Mouse (Mus musculus) midbrain, embryonic 14.5 days (tissue): ENCODE measurements around the gene Slc9a5. TPM values are rescaled to one million over a fixed set of nuclear protein-coding genes. Genes with fewer than 3 reads are reported as not detected.
A peak's percentile ranks its signal among the peaks of the same experiment; 100 is the strongest.

ENCODE experiments used
- ATAC-seq: fragments of 200-750 bp; cut with Nextera tagmentation; 2 replicates; pipeline ENCODE4 v1.8.0; 2017; ENCODE audit warnings: moderate number of reproducible peaks, moderate library complexity; ENCODE audit not compliant: low FRiP score, low TSS enrichment
- DNase-seq: peaks from one replicate; pipeline ENCODE4 v3.0.0-alpha.2; 2015
- H3K27ac ChIP-seq: fragments of 300-500 bp; sonication (generic); replicated peaks from 2 replicates; pipeline ENCODE4 v1.5.1; 2014; ENCODE audit warnings: mild to moderate bottlenecking, low read depth, low read length, moderate library complexity
- H3K27me3 ChIP-seq: fragments of 300-500 bp; sonication (generic); 2 replicates; pipeline ENCODE4 v1.6.1; 2014; ENCODE audit warnings: low read length, control low read depth, mixed read lengths; ENCODE audit not compliant: control insufficient read depth, insufficient read depth
- H3K36me3 ChIP-seq: fragments of 300-500 bp; sonication (generic); 2 replicates; pipeline ENCODE4 v1.6.1; 2014; ENCODE audit warnings: low read length, control low read depth; ENCODE audit not compliant: control insufficient read depth, insufficient read depth
- H3K4me1 ChIP-seq: fragments of 300-500 bp; sonication (generic); 2 replicates; pipeline ENCODE4 v1.6.1; 2014; ENCODE audit warnings: mild to moderate bottlenecking, antibody characterized with exemption, low read length, control low read depth; ENCODE audit not compliant: control insufficient read depth, insufficient read depth
- H3K4me2 ChIP-seq: fragments of 300-500 bp; sonication (generic); 2 replicates; pipeline ENCODE4 v1.6.1; 2014; ENCODE audit warnings: mild to moderate bottlenecking, low read length, moderate library complexity
- H3K4me3 ChIP-seq: fragments of 300-500 bp; sonication (generic); replicated peaks from 2 replicates; pipeline ENCODE4 v1.5.1; 2014; ENCODE audit warnings: low read depth, low read length
- H3K9ac ChIP-seq: fragments of 300-500 bp; sonication (generic); replicated peaks from 2 replicates; pipeline ENCODE4 v1.6.1; 2014; ENCODE audit warnings: mild to moderate bottlenecking, low read length, moderate library complexity
- H3K9me3 ChIP-seq: fragments of 300-500 bp; sonication (generic); 2 replicates; pipeline ENCODE4 v1.6.1; 2016; ENCODE audit warnings: low read length, control low read depth, mixed read lengths; ENCODE audit not compliant: control insufficient read depth
- WGBS: fragments of 180-500 bp; shearing (Covaris S2); extraction: QIAGEN DNeasy Blood & Tissue Kit; methylation state at CpG from one replicate; pipeline ENCODE4 v1.1.7; 2014; 5-methylcytosine and 5-hydroxymethylcytosine counted together
- polyA plus RNA-seq: library from polyadenylated mRNA; unstranded; fragments of >200 nt; fragmentation: Nextera tagmentation; extraction: Ambion mirVana; gene quantifications from 2 replicates; pipeline ENCODE4 v1.2.1, GENCODE M21; 2014

Slc9a5 gene
- polyA plus RNA-seq, 1 experiment from 2014 or later = 8.3 TPM

DNA sequence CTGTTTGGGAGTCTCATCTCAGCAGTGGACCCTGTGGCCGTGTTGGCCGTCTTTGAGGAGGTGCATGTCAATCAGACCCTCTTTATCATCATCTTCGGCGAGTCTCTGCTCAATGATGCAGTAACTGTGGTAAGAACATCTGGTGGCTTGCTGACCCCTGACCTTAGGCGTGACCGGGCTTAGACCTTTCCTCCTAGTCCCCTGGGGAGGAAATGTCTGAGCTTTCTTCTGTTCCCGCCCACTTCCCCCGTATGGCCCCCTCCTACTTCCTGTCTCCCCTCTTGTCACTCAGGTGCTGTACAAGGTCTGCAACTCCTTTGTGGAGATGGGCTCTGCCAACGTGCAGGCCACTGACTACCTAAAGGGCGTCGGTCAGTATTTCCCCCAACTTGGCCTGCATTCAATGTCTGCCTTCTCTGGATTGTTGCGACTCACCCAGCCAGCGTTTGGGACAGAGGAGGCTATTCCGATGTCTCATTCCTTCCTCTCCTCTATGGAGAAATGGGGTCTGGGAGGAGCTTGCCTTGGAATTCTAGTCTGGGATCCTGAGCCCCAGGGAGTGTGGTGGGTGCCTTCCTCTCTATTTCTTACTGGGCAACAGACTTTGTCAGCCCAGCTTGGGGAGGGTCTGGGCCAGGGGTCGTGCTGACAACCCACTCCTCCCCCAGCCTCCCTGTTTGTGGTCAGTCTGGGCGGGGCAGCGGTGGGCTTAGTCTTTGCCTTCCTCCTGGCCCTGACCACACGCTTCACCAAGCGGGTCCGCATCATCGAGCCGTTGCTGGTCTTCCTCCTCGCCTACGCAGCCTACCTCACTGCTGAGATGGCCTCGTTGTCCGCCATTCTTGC is 6.8 kb downstream of the Slc9a5 start:
- H3K4me1 ChIP-seq = peaks cover 3% of the 10 kb centered on the region; the same call in 1 of the 2 replicates
- no peaks in the 10 kb centered on the region for H3K27me3 ChIP-seq
- 46% methylated on average over 26 of the region's 26 CpGs for WGBS
- ATAC-seq (no peak), DNase-seq (no peak)
- H3K36me3 ChIP-seq = peaks cover 25% of the 10 kb centered on the region
- H3K9ac ChIP-seq = no peak overlapping the region
- no peak overlapping the region for H3K4me3 ChIP-seq
- H3K9me3 ChIP-seq = no peaks in the 10 kb centered on the region
- no peak overlapping the region for H3K4me2 ChIP-seq
- H3K27ac ChIP-seq = no peak overlapping the region

DNA sequence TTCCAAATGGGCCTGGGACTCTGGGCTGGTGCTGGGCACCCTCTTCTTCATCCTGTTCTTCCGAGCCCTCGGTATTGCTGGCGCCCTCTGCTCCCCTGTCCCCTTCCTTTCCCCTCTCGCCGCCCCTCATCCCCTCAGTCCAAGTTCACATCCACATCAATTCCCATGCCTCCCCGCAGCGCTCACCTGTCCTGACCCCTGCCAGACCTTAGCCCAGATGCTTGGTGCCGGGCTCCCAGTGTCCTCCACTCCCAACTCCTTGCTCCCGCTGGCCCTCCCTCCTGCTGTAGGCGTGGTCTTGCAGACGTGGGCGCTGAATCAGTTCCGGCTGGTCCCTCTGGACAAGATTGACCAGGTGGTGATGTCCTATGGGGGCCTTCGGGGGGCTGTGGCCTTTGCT is 8.0 kb downstream of the Slc9a5 start:
- Histone ChIP-seq H3K9ac (no peak overlapping the region), H3K9me3 (no peaks in the 10 kb centered on the region), H3K4me2 (no peak overlapping the region), H3K4me1 (no peaks in the 10 kb centered on the region), H3K36me3 (peaks cover 25% of the 10 kb centered on the region), H3K27me3 (no peaks in the 10 kb centered on the region), H3K4me3 (no peak overlapping the region), H3K27ac (no peak overlapping the region)
- WGBS = 88% methylated on average over 14 of the region's 14 CpGs
- ATAC-seq (no peak), DNase-seq (no peak)

DNA sequence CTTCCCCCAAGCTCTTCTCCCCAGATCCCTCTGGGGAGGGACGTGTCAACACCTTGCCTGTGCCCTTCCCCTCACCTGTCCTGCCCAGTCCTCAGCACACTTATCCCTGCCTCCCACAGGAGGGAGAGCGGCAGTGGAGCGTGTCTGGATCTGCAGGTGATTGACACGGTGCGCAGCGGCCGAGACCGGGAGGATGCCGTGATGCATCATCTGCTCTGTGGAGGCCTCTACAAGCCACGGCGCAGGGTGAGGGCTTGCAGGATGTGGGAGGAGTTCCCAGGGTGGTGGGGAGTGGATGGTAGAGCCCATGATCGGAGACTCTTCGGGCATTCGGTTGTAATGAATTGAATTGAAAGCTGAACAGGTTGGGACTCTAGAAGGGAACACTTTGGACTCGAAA is 10.6 kb downstream of the Slc9a5 start:
- ATAC-seq = peak; percentile 32; the same call in 1 of the 2 replicates
- WGBS = 59% methylated on average over 15 of the region's 15 CpGs
- H3K27ac ChIP-seq = no peak overlapping the region

GRCm38 (mm10) chr8:105359646-105360045 is 11.0 kb downstream of the Slc9a5 start:
- no peak overlapping the region for H3K9ac ChIP-seq
- H3K4me3 ChIP-seq = no peak overlapping the region
- ATAC-seq (peak; percentile 18; the same call in 1 of the 2 replicates), DNase-seq (peak; percentile 75)
- H3K27me3 ChIP-seq = no peaks in the 10 kb centered on the region
- no peak overlapping the region for H3K4me2 ChIP-seq
- WGBS = 46% methylated on average over 4 of the region's 4 CpGs
- H3K4me1 ChIP-seq = no peaks in the 10 kb centered on the region
- no peak overlapping the region for H3K27ac ChIP-seq
- H3K9me3 ChIP-seq = no peaks in the 10 kb centered on the region
- peaks cover 25% of the 10 kb centered on the region for H3K36me3 ChIP-seq

More for the DNA sequence above, 10.6 kb downstream of the Slc9a5 start:
- Histone ChIP-seq H3K9me3 (no peaks in the 10 kb centered on the region), H3K27me3 (no peaks in the 10 kb centered on the region), H3K36me3 (peaks cover 25% of the 10 kb centered on the region), H3K4me3 (no peak overlapping the region), H3K4me1 (no peaks in the 10 kb centered on the region), H3K4me2 (no peak overlapping the region), H3K9ac (no peak overlapping the region)
- no peak for DNase-seq

DNA sequence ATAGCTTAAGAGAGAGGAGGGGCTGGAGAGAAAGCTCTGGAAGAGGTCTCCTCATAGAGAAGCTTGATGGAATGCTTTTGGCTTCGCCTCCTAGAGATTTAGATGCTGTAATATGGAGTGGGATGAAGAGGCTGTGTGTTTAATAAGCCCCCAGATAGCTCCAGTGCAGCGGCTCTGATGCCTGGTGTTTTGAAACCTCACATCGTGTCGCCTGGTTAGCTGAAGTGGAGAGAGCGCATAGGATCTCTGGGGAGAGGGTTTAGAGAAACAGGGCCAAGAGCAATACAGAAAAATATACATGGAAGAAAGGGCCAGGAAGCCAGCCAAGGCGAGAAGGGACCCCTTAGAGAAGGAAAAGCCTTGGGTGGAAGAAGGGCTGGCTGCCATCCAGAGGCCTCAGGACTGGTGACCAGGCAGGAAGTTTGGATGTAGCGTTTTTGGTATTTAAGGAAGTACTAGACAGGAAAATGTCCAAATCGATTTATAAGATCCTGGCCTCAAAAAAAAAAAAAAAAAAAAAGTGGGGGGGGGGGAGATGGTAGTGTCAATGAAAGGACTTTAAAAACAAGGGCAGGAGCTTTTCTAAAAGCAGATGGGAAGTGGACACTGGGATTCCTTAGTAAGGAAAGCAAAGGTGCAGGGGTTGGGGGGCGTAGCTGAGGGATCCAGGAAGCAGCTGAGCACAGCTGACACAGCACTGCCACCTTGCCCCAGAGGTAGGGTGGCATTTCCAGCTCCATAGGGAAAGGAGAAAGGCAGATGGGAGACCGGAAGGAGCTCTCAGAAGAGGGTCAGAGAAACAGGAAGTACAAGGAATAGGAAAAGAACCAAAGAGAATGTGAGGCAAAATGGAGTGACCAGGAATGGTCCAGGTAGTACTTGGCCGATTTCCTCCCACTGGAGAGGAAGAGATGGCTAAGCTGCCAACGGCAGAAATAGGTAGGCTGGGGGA is 13.4 kb downstream of the Slc9a5 start:
- Histone ChIP-seq H3K4me1 (no peaks in the 10 kb centered on the region), H3K9ac (no peak overlapping the region), H3K36me3 (peaks cover 12% of the 10 kb centered on the region; the same call in 1 of the 2 replicates), H3K4me3 (no peak overlapping the region), H3K4me2 (no peak overlapping the region), H3K9me3 (no peaks in the 10 kb centered on the region), H3K27ac (no peak overlapping the region), H3K27me3 (no peaks in the 10 kb centered on the region)
- 86% methylated on average over 12 of the region's 12 CpGs for WGBS
- ATAC-seq (no peak), DNase-seq (peak; percentile 40)

DNA sequence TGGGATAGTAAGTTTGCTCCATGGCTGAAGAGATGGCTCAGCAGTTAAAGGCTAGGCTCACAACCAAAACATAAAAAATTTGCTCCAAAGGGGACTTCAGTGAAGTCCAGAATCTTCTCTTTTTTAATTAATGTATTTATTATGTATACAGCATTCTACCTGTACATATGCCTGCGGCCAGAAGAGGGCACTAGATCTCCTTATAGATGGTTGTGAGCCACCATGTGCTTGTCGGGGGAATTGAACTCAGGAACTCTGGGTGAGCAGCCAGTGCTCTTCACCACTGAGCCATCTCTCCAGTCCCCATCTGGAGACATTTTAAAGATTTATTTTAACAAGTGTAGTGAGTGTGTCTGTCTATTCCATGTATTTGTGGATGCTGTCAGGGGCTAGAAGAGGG is 18.5 kb downstream of the Slc9a5 start:
- no peaks in the 10 kb centered on the region for H3K4me1 ChIP-seq
- peaks cover 8% of the 10 kb centered on the region for H3K36me3 ChIP-seq
- no peak overlapping the region for H3K4me3 ChIP-seq
- no peak overlapping the region for H3K9ac ChIP-seq
- H3K27ac ChIP-seq = no peak overlapping the region
- DNase-seq = peak; percentile 34
- no peak for ATAC-seq
- no peaks in the 10 kb centered on the region for H3K9me3 ChIP-seq
- no peaks in the 10 kb centered on the region for H3K27me3 ChIP-seq
- 66% methylated on average over 2 of the region's 2 CpGs for WGBS
- no peak overlapping the region for H3K4me2 ChIP-seq

DNA sequence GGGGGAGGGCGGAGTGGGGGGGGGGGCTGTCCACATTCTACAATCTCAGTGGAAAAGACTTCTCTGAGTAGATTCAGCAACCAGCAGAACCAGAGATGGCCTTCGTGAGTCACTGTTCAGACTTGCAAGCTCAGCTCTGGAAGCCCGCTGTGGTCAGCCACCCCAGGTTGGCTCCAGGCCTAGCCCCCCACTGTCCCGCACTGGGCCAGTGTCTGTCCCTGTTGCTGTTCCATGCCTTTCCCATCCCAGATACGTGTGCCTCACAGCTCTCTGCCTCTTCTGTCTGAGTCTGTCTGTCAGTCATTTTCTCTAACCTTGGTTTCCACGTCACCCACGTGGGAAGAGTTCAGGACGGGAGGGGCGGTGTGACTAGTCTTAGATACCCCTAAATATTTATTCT is 23.8 kb downstream of the Slc9a5 start:
- Histone ChIP-seq H3K4me3 (no peak overlapping the region), H3K36me3 (peaks cover 5% of the 10 kb centered on the region; the same call in 1 of the 2 replicates), H3K4me2 (no peak overlapping the region), H3K27ac (no peak overlapping the region), H3K27me3 (no peaks in the 10 kb centered on the region), H3K9ac (no peak overlapping the region), H3K4me1 (no peaks in the 10 kb centered on the region), H3K9me3 (no peaks in the 10 kb centered on the region)
- DNase-seq (no peak), ATAC-seq (no peak)
- WGBS = 79% methylated on average over 9 of the region's 9 CpGs

- Histone ChIP-seq H3K27me3 (no peaks in the 10 kb centered on the region), H3K9me3 (no peaks in the 10 kb centered on the region), H3K4me1 (no peaks in the 10 kb centered on the region), H3K4me3 (no peak within 1 kb of the TSS), H3K9ac (no peak within 1 kb of the TSS), H3K27ac (no peak within 1 kb of the TSS), H3K36me3 (peaks cover 5% of the 10 kb centered on the region; the same call in 1 of the 2 replicates), H3K4me2 (0 out of 2 replicates have a peak within 1 kb of the TSS, but pooled peaks have one; percentile 41)
- no peak for ATAC-seq
- WGBS = 66% methylated on average over 2 of the region's 2 CpGs
- DNase-seq = no peak
Measured at GRCm38 (mm10) chr8:105373032-105373431, 24.4 kb downstream of the Slc9a5 start, which contains the start of gene Plekhg4. TSS of gene Plekhg4 (plus strand) at chr8:105373274.
